Mouse (Mus musculus) CH12.LX (cell line): ENCODE measurements around the gene Aff3.

Source experiments
- BHLHE40 ChIP-seq: IDR thresholded peaks from 2 replicates; pipeline ENCODE4 v1.6.1; 2011; ENCODE audit warnings: mild to moderate bottlenecking, low read depth, low read length, improper control_type of control experiment
- CHD2 ChIP-seq: IDR thresholded peaks from 2 replicates; pipeline ENCODE4 v1.6.1; 2011; ENCODE audit warnings: low read length, improper control_type of control experiment
- CTCF ChIP-seq, 2 experiments: IDR thresholded peaks in 1 of 2; conservative IDR thresholded peaks in 1 of 2; 2 replicates each; pipeline ENCODE4 v1.5.1; 2011 to 2012; ENCODE audit warnings: low read depth in 2 of 2, low read length in 2 of 2, improper control_type of control experiment in 1 of 2, inconsistent platforms in 1 of 2, mild to moderate bottlenecking in 1 of 2, moderate library complexity in 1 of 2
- E2F4 ChIP-seq: IDR thresholded peaks from 2 replicates; pipeline ENCODE4 v1.6.1; 2011; ENCODE audit warnings: low read depth, low read length, improper control_type of control experiment; ENCODE audit not compliant: insufficient replicate concordance
- EP300 ChIP-seq: IDR thresholded peaks from 2 replicates; pipeline ENCODE4 v1.6.1; 2011; ENCODE audit warnings: low read length, improper control_type of control experiment
- ETS1 ChIP-seq: conservative IDR thresholded peaks from 2 replicates; pipeline ENCODE4 v1.6.1; 2012; ENCODE audit warnings: low read depth, mild to moderate bottlenecking, inconsistent platforms, low read length, improper control_type of control experiment, moderate library complexity
- MEF2A ChIP-seq: IDR thresholded peaks from 2 replicates; pipeline ENCODE4 v1.6.1; 2014; ENCODE audit warnings: low read depth, mild to moderate bottlenecking, inconsistent platforms, low read length, improper control_type of control experiment, borderline replicate concordance
- MXI1 ChIP-seq: IDR thresholded peaks from 2 replicates; pipeline ENCODE4 v1.6.1; 2011; ENCODE audit warnings: mild to moderate bottlenecking, low read depth, low read length, improper control_type of control experiment
- MYC ChIP-seq: IDR thresholded peaks from 2 replicates; pipeline ENCODE4 v1.6.1; 2011; ENCODE audit warnings: low read depth, mild to moderate bottlenecking, improper control_type of control experiment, low read length
- POLR2A ChIP-seq: IDR thresholded peaks from 2 replicates; pipeline ENCODE4 v1.6.1; 2011; ENCODE audit warnings: low read depth, mild to moderate bottlenecking, improper control_type of control experiment, low read length
- USF1 ChIP-seq: IDR thresholded peaks from 2 replicates; pipeline ENCODE4 v1.6.1; 2014; ENCODE audit warnings: low read depth, mild to moderate bottlenecking, inconsistent platforms, low read length, improper control_type of control experiment
- ZMIZ1 ChIP-seq: IDR thresholded peaks from 2 replicates; pipeline ENCODE4 v1.6.1; 2012; ENCODE audit warnings: low read depth, mild to moderate bottlenecking, inconsistent platforms, low read length, improper control_type of control experiment
- ZNF384 ChIP-seq: IDR thresholded peaks from 2 replicates; pipeline ENCODE4 v1.6.1; 2012; ENCODE audit warnings: low read depth, low read length, improper control_type of control experiment, inconsistent platforms

GRCm38 (mm10) chr1:38315992-38316391, 348.8 kb downstream of the Aff3 start:
- TF ChIP-seq CTCF (conservative IDR thresholded peaks at IDR 0.05 in 1 of 2, IDR thresholded peaks at IDR 0.05 in 1 of 2; ENCODE audit: low read depth in 2 of 2, low read length in 2 of 2): no peak
- no peak for TF ChIP-seq EP300
- TF ChIP-seq ZNF384: no peak
- no peak for TF ChIP-seq ETS1
- no peak for TF ChIP-seq POLR2A
- TF ChIP-seq BHLHE40: no peak
- TF ChIP-seq E2F4: no peak
- TF ChIP-seq USF1: no peak
- TF ChIP-seq MEF2A: no peak
- TF ChIP-seq ZMIZ1: no peak
- no peak for TF ChIP-seq CHD2
- TF ChIP-seq MXI1: no peak
- no peak for TF ChIP-seq MYC
